Mouse (Mus musculus): Measurements from ENCODE around the gene Pvr. TPM values are rescaled to one million over a fixed set of nuclear protein-coding genes. Genes with fewer than 3 reads are reported as not detected.

The Pvr gene
- 13.7 and 13.9 TPM in 2 replicates for polyA plus RNA-seq (2015; fragmentation: Nextera tagmentation; extraction: Ambion mirVana)

DNA sequence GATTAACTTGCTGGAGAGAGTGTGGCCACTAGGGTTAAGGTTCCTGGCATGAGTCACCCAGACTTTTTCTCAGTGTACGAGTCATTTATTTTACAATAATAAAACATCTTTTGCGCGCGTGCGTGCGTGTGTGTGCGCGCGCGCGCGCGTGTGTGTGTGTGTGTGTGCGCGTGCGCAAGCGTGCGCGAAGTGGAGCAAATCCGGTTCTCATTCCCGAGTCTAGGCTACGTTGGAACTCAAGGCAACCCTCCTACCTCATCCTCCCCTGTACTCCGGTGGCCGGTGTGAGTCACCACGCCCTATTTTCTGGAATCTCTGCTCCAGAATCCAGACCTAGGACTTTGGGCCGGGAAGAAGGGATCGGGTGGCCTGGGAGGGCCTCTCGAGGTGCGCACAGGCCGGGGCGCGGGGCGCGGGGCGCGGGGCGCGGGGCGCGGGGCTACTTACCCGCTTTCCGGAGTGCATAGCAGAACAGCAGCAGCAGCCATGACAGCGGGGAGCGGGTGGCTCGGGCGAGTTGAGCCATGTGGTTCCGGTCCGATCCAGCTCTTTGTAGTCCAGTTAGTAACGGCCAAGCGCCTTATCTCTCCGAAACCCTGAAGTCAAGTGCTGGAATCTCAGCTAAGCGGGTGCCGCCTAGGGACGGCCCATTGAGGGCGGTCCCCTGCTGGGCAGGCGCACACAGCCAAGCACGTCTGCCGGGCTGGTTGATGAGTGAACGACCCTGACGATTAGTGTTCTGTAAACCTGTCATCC lies at the start of gene Pvr:
Pvr (minus strand) TSS at position 655 of the 756 bp plus-strand sequence.
- peak; percentile 94 for ATAC-seq (replicated peaks; ENCODE audit: low FRiP score)
- no peaks in the 10 kb centered on the region for H3K9me3 ChIP-seq (replicated peaks)
- H3K4me1 ChIP-seq = peaks cover 9% of the 10 kb centered on the region
- H3K27me3 ChIP-seq = peaks cover 4% of the 10 kb centered on the region; the same call in 1 of the 2 replicates
- peaks cover 23% of the 10 kb centered on the region for H3K36me3 ChIP-seq
- peak within 1 kb of the TSS; percentile 86 for H3K4me3 ChIP-seq (replicated peaks)
- H3K27ac ChIP-seq = peak within 1 kb of the TSS; percentile 87
- under 1% methylated on average over 59 of the region's 60 CpGs for WGBS
- peak within 1 kb of the TSS; percentile 76 for H3K9ac ChIP-seq
- peak within 1 kb of the TSS; percentile 86 for H3K4me2 ChIP-seq

DNA sequence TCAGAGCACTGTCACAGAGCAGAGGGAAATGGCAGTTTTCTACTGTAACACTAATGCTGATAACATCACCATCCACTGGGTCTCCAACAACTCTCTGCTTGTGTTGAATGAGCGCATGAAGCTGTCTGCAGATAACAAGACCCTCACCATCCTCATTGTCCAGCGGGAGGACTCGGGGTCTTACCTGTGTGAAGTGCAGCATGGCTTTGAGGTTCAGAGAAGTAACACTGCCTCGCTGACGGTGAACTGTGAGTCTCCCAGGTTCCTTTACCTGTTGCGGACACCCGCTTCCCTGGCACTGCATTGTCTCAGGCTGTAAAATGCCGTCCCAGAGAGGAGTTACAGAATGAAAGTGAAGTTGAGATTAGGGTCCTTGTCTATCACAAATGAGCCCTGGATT lies 49.2 kb upstream of the Pvr start:
- Histone ChIP-seq H3K4me1 (no peaks in the 10 kb centered on the region), H3K4me3 (replicated peaks) (no peak overlapping the region), H3K36me3 (no peaks in the 10 kb centered on the region), H3K4me2 (no peak overlapping the region), H3K9ac (no peak overlapping the region), H3K27me3 (no peaks in the 10 kb centered on the region), H3K27ac (no peak overlapping the region), H3K9me3 (replicated peaks) (0 out of 2 replicates have a peak, but pooled peaks cover 5% of the 10 kb centered on the region)
- 97% methylated on average over 8 of the region's 8 CpGs for WGBS
- ATAC-seq (replicated peaks; ENCODE audit: low FRiP score) = no peak

DNA sequence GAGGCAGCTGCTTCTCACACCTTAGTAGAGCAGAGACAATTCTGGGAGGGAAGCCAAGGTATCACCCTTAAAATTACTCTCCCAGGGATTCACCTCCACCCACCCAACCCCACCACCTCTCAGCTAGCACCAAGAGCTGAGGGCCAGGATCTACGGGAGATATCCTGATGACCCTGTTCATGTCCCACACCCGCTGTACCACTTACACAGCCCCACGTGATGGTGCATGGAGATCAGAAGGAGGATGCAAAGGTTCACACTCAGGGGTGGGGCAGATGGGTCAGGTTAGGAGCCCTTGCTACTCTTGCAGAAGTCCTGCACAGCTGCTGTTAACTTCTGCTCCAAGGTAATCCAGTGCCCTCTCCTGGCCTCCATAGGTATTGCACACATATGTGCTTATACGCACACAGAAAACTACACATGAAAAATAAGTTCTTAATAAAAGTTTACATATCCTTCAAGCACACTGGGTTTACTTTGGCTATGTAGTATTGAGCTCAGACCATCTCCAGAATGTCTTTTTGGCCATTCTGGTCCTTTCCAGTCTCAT lies 48.7 kb upstream of the Pvr start:
- Histone ChIP-seq H3K9ac (no peak overlapping the region), H3K4me2 (no peak overlapping the region), H3K4me1 (no peaks in the 10 kb centered on the region), H3K27me3 (no peaks in the 10 kb centered on the region), H3K36me3 (no peaks in the 10 kb centered on the region), H3K27ac (no peak overlapping the region), H3K4me3 (replicated peaks) (no peak overlapping the region), H3K9me3 (replicated peaks) (0 out of 2 replicates have a peak, but pooled peaks cover 5% of the 10 kb centered on the region)
- no peak for ATAC-seq (replicated peaks; ENCODE audit: low FRiP score)
- 96% methylated on average over 4 of the region's 4 CpGs for WGBS

DNA sequence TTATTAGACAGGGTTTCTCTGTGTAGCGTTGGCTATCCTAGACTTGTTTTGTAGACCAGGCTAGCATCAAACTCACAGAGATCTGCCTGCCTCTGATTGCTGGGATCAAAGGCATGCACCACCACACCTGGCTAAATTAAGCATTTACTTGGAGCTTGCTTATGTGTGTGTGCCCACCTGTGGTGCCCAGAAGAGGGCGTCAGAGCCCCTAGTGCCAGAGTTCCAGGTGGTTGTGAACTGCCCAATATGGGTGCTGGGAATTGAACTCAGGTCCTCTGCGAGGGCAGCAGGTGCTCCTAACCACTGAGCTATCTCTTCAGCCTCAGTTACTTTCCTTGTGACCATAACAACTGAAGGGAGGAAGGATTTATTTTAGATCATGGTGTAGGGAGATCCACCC lies 48.1 kb upstream of the Pvr start:
- no peak overlapping the region for H3K27ac ChIP-seq
- no peak overlapping the region for H3K9ac ChIP-seq
- no peaks in the 10 kb centered on the region for H3K36me3 ChIP-seq
- H3K4me3 ChIP-seq (replicated peaks) = no peak overlapping the region
- H3K27me3 ChIP-seq = no peaks in the 10 kb centered on the region
- H3K4me1 ChIP-seq = no peaks in the 10 kb centered on the region
- ATAC-seq (replicated peaks; ENCODE audit: low FRiP score) = no peak
- 0 out of 2 replicates have a peak, but pooled peaks cover 5% of the 10 kb centered on the region for H3K9me3 ChIP-seq (replicated peaks)
- H3K4me2 ChIP-seq = no peak overlapping the region
- WGBS = 70% methylated on average over 3 of the region's 3 CpGs

DNA sequence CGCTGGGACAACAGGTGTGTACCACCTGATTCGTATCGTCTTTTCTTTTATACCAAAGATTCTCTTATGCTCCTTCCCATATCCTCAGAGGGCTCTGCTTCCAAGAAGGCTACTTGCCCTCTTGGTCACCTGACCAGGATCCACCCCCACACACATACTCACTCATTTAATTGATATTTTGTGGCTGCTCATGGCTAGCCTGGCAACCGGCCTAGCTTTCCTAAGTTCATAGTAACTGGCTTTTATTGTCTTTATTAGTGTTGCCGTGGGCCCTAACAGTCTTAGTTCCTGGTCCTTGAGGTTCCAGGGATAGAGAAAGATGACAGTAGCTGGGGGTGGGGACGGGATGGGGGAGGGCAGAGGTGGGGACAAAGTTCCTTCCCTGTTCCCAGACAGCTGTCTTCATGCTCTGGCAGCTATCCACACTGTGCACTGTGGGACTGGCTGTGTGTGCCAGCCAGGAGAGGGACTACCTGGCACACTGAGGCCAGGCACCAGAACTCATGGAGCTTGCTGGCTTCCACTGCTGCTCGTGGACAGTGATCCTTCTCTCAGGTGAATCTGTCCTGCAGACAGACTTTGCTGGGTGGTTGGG lies 44.1 kb upstream of the Pvr start, which contains the start of gene Ceacam20:
Ceacam20 (plus strand) TSS at position 428 of the 595 bp plus-strand sequence.
- H3K9me3 ChIP-seq (replicated peaks) = 0 out of 2 replicates have a peak, but pooled peaks cover 5% of the 10 kb centered on the region
- no peak within 1 kb of the TSS for H3K27ac ChIP-seq
- H3K4me3 ChIP-seq (replicated peaks) = no peak within 1 kb of the TSS
- no peak within 1 kb of the TSS for H3K9ac ChIP-seq
- no peak within 1 kb of the TSS for H3K4me2 ChIP-seq
- no peaks in the 10 kb centered on the region for H3K27me3 ChIP-seq
- no peaks in the 10 kb centered on the region for H3K36me3 ChIP-seq
- no peak for ATAC-seq (replicated peaks; ENCODE audit: low FRiP score)
- no peaks in the 10 kb centered on the region for H3K4me1 ChIP-seq
- 72% methylated on average over 7 of the region's 7 CpGs for WGBS

DNA sequence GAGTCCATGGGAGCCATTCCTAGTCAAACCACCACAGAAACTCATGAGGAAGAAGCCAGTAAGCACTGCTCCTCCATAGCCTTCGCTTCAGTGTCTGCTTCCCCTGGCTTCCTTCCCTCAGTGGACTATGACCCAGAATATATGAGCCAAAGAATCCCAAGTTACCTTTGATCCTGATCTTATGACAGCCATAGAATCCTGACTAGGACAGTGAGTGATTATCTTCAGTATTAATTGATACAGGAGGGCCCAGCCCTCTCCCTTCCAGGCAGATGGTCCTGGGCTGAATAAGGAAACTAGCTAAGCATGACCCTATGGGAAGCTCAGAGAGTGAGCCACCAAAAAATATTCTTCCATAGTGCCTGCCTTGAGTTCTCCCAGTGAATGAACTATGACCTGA lies 41.5 kb upstream of the Pvr start:
- Histone ChIP-seq H3K4me2 (no peak overlapping the region), H3K27me3 (no peaks in the 10 kb centered on the region), H3K9me3 (replicated peaks) (no peaks in the 10 kb centered on the region), H3K9ac (no peak overlapping the region), H3K4me1 (no peaks in the 10 kb centered on the region), H3K4me3 (replicated peaks) (no peak overlapping the region), H3K27ac (no peak overlapping the region), H3K36me3 (no peaks in the 10 kb centered on the region)
- WGBS = 68% methylated on average over 1 of the region's 1 CpGs
- ATAC-seq (replicated peaks; ENCODE audit: low FRiP score) = no peak

DNA sequence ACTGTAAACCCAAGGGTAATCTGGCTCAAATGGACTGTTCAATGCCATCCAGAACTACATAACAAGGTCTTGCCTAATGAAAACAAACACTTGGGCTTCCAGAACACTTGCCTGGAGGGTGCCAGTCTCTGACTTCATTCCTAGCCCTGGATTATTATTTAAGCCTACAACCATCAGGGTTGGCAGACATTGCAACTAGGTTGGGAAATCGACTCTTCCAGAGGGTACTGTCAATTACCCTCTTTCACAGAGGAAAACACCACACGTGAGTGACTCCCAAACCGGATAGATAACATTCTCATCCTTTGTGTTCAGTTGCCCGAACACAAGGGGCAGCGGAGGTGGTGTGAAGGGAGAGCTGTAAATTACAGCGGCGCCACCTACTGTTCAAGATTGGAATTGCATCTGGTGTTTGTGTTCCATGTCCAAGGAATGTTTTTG lies 35.4 kb upstream of the Pvr start:
- no peak overlapping the region for H3K9ac ChIP-seq
- no peaks in the 10 kb centered on the region for H3K27me3 ChIP-seq
- H3K36me3 ChIP-seq = no peaks in the 10 kb centered on the region
- H3K4me2 ChIP-seq = no peak overlapping the region
- no peak overlapping the region for H3K4me3 ChIP-seq (replicated peaks)
- H3K9me3 ChIP-seq (replicated peaks) = no peaks in the 10 kb centered on the region
- 4% methylated on average over 7 of the region's 7 CpGs for WGBS
- H3K4me1 ChIP-seq = peaks cover 9% of the 10 kb centered on the region; the same call in 1 of the 2 replicates
- no peak overlapping the region for H3K27ac ChIP-seq
- ATAC-seq (replicated peaks; ENCODE audit: low FRiP score) = 0 out of 2 replicates have a peak, but pooled peaks have one; percentile 58

DNA sequence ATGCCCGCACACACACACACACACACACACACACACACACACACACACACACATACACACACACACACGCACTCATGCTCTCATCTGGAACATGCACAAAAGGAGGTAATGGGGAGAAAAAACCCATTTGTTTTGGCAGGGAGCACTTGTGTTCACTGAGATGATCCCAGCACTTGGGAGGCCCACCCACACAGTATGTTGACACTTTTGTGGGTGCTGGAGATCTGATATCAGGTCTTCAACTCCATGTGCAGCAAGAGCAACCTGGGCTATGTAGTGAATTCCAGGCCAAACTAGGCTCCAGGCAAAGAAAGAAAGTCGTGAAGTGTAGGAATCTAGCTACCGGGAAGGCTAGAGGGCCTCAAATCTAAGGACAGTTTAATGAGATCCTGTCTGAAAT lies 34.9 kb upstream of the Pvr start:
- H3K27me3 ChIP-seq = no peaks in the 10 kb centered on the region
- peaks cover 9% of the 10 kb centered on the region; the same call in 1 of the 2 replicates for H3K4me1 ChIP-seq
- H3K9ac ChIP-seq = no peak overlapping the region
- no peak overlapping the region for H3K4me2 ChIP-seq
- no peaks in the 10 kb centered on the region for H3K36me3 ChIP-seq
- no peaks in the 10 kb centered on the region for H3K9me3 ChIP-seq (replicated peaks)
- no peak for ATAC-seq (replicated peaks; ENCODE audit: low FRiP score)
- no peak overlapping the region for H3K4me3 ChIP-seq (replicated peaks)
- 54% methylated on average over 4 of the region's 4 CpGs for WGBS
- H3K27ac ChIP-seq = no peak overlapping the region

DNA sequence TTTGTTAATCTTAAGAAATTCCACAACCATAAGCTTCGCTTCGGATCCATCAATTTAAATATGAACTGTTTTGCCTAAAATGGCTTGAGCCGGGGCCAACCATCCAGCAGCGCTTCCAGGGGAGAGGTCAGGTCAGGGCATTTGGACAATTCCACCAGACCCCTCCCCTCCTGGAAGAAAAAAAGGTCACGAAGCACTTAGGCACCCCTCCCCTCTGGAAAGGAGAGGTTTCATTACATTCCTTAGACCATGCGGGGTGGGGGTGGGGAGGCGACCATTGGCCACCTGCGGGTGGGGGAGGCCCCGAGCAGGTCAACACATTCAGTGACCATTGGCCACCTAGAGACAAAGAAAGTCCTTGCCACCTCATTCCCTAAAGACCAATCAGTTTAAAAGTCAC lies 32.1 kb upstream of the Pvr start:
- H3K27me3 ChIP-seq = no peaks in the 10 kb centered on the region
- 48% methylated on average over 9 of the region's 9 CpGs for WGBS
- H3K36me3 ChIP-seq = no peaks in the 10 kb centered on the region
- peaks cover 12% of the 10 kb centered on the region; the same call in 1 of the 2 replicates for H3K4me1 ChIP-seq
- no peaks in the 10 kb centered on the region for H3K9me3 ChIP-seq (replicated peaks)
- no peak overlapping the region for H3K4me3 ChIP-seq (replicated peaks)
- H3K27ac ChIP-seq = no peak overlapping the region
- ATAC-seq (replicated peaks; ENCODE audit: low FRiP score) = no peak
- H3K4me2 ChIP-seq = no peak overlapping the region
- no peak overlapping the region for H3K9ac ChIP-seq

DNA sequence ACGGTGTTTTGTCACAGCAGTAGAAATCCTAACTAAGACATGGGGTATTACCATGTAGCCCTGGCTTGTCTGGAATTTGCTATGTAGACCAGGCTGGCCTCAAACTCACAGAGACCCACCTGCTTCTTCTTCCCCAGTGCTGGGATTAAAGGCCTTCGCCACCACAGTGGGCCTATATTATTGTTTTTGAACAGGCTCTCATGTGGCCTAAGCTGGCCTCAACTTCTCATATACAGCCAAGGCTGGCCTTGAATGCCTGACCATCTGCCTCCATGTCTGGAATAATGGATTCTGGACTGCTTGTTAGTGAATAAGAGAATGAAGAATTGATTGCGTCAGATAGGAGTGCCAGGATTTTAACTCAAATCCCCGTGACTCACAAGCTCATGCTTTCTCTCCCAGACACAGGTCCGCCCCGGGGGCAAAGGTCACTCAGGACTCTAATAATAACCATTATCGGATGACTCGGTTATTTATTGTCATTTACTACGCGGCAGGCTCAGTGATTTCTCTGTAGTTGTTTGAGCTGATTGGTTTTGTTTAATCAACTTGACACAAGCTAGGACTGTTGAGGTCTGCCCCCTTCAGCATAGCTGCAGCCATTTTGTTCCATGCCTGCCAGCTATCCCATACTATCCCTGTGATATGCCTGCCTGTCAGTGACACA lies 31.5 kb upstream of the Pvr start:
- H3K27me3 ChIP-seq = no peaks in the 10 kb centered on the region
- no peak for ATAC-seq (replicated peaks; ENCODE audit: low FRiP score)
- peaks cover 12% of the 10 kb centered on the region; the same call in 1 of the 2 replicates for H3K4me1 ChIP-seq
- H3K36me3 ChIP-seq = no peaks in the 10 kb centered on the region
- no peak overlapping the region for H3K9ac ChIP-seq
- H3K4me3 ChIP-seq (replicated peaks) = no peak overlapping the region
- 76% methylated on average over 10 of the region's 10 CpGs for WGBS
- H3K27ac ChIP-seq = no peak overlapping the region
- no peak overlapping the region for H3K4me2 ChIP-seq
- H3K9me3 ChIP-seq (replicated peaks) = no peaks in the 10 kb centered on the region

DNA sequence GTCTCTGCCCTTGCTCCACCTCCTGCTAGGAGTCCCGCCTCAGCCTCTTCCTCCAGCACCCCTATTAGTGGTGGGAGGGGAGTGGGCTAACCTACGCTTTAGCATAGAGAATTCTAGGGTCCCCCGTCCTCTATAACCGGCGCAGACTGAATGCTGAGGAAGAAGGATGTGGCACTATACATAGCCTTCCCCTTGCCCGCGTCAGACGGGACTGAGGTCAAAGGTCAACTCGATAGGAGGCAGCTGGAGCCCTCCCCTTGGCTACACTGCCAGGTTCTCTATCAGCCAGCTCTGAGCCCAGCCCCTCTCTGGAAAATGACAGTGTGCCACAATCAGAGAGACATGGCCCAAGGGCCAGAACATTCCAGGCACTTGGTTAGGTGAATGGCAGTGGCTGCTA lies 29.6 kb upstream of the Pvr start, which contains the start of gene Igsf23:
Igsf23 (minus strand) TSS at position 168 of the 400 bp plus-strand sequence.
- Histone ChIP-seq H3K4me3 (replicated peaks) (no peak within 1 kb of the TSS), H3K4me1 (0 out of 2 replicates have a peak, but pooled peaks cover 12% of the 10 kb centered on the region), H3K9me3 (replicated peaks) (no peaks in the 10 kb centered on the region), H3K9ac (no peak within 1 kb of the TSS), H3K4me2 (no peak within 1 kb of the TSS), H3K36me3 (no peaks in the 10 kb centered on the region), H3K27ac (no peak within 1 kb of the TSS), H3K27me3 (no peaks in the 10 kb centered on the region)
- peak; percentile 24; the same call in 1 of the 2 replicates for ATAC-seq (replicated peaks; ENCODE audit: low FRiP score)
- WGBS = 55% methylated on average over 9 of the region's 9 CpGs
